ENCODE assay signal across 22 mouse cellular contexts in the genomic region with DNA sequence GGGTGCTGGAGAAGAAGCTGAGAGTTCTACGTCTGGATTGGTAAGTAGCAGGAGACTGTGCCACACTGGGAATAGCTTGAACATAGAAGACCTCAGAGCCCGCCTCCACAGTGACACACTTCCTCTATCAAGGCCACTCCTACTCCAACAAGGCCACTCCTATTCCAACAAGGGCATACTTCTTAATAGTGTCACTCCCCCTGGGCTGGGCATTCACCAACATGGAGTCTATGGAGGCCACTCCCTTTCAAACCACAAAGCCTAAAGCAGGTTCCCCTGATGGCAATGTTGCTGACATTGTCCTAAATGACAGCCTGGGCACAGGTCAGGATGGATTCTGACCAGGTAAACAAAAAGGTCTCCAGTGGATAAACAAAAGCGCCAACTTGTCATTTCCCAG. TPM values are rescaled to one million over a fixed set of nuclear protein-coding genes. Genes with fewer than 3 reads are reported as not detected.
A peak's percentile ranks its signal among the peaks of the same experiment; 100 is the strongest.
DNase-seq lines count a peak whose midpoint lies in the region; ATAC-seq and TF ChIP-seq lines count a peak whose summit lies in the region.
"Had no signal": no experiment of that assay in that cellular context is flagged by ENCODE, and none has a peak within 500 bp of the region (broad histone marks: within the 10 kb centered on the region; RNA-seq: fewer than 3 reads in every experiment).

No protein-coding gene starts in this region.

- H3K4me3 ChIP-seq in lung, embryonic 15.5 days, result no peak overlapping the region
- no peak overlapping the region for H3K4me3 ChIP-seq in lung, postnatal 0 days (ENCODE audit: low read depth, low read length)
- H3K4me3 ChIP-seq in liver, embryonic 13.5 days (replicated peaks), result no peak overlapping the region
- H3K4me3 ChIP-seq in thymus, adult 2 months (ENCODE audit: control insufficient read depth, insufficient read depth, low read length), result no peak overlapping the region
- H3K4me3 ChIP-seq in embryonic facial prominence, embryonic 10.5 days, result no peak overlapping the region
- H3K4me3 ChIP-seq: embryonic facial prominence, embryonic 13.5 days; forebrain, embryonic 12.5 days; heart, embryonic 13.5 days; hindbrain, embryonic 12.5 days had no signal

- no peak overlapping the region for H3K4me2 ChIP-seq in lung, embryonic 15.5 days
- no peak overlapping the region for H3K4me2 ChIP-seq in lung, postnatal 0 days (replicated peaks; ENCODE audit: low read depth, low read length)
- H3K4me2 ChIP-seq in liver, embryonic 13.5 days, result no peak overlapping the region
- H3K4me2 ChIP-seq: embryonic facial prominence, embryonic 13.5 days; forebrain, embryonic 12.5 days; heart, embryonic 13.5 days; hindbrain, embryonic 12.5 days had no signal

- no peak for TF ChIP-seq EP300 in lung, postnatal 0 days (IDR thresholded peaks at IDR 0.05)

- H3K9me3 ChIP-seq in lung, embryonic 15.5 days, result no peaks in the 10 kb centered on the region
- H3K9me3 ChIP-seq in lung, postnatal 0 days (ENCODE audit: low read length), result no peaks in the 10 kb centered on the region
- H3K9me3 ChIP-seq in liver, embryonic 13.5 days (replicated peaks), result no peaks in the 10 kb centered on the region
- no peaks in the 10 kb centered on the region for H3K9me3 ChIP-seq in embryonic facial prominence, embryonic 10.5 days
- H3K9me3 ChIP-seq: embryonic facial prominence, embryonic 13.5 days; forebrain, embryonic 12.5 days; heart, embryonic 13.5 days; hindbrain, embryonic 12.5 days had no signal

- no peaks in the 10 kb centered on the region for H3K4me1 ChIP-seq in lung, embryonic 15.5 days
- no peaks in the 10 kb centered on the region for H3K4me1 ChIP-seq in lung, postnatal 0 days (ENCODE audit: insufficient read depth, low read depth, low read length)
- H3K4me1 ChIP-seq in liver, embryonic 13.5 days (replicated peaks), result no peaks in the 10 kb centered on the region
- no peaks in the 10 kb centered on the region for H3K4me1 ChIP-seq in thymus, adult 2 months (replicated peaks; ENCODE audit: control insufficient read depth, insufficient read depth, low read length)
- no peaks in the 10 kb centered on the region for H3K4me1 ChIP-seq in embryonic facial prominence, embryonic 10.5 days
- H3K4me1 ChIP-seq: embryonic facial prominence, embryonic 13.5 days; heart, embryonic 13.5 days; hindbrain, embryonic 12.5 days had no signal

- no peak for TF ChIP-seq CTCF in lung, postnatal 0 days (IDR thresholded peaks at IDR 0.05)
- TF ChIP-seq CTCF in thymus, adult 2 months (IDR thresholded peaks at IDR 0.05; ENCODE audit: borderline replicate concordance, control insufficient read depth, extremely low read depth, insufficient read depth, low read length, poor library complexity), result no peak

- H3K27me3 ChIP-seq in lung, embryonic 15.5 days, result no peaks in the 10 kb centered on the region
- no peaks in the 10 kb centered on the region for H3K27me3 ChIP-seq in lung, postnatal 0 days (replicated peaks; ENCODE audit: insufficient read depth, low read length)
- no peaks in the 10 kb centered on the region for H3K27me3 ChIP-seq in liver, embryonic 13.5 days
- H3K27me3 ChIP-seq in thymus, adult 2 months (ENCODE audit: control insufficient read depth, insufficient read depth, low read length), result no peaks in the 10 kb centered on the region
- no peaks in the 10 kb centered on the region for H3K27me3 ChIP-seq in embryonic facial prominence, embryonic 10.5 days (replicated peaks; ENCODE audit: low read depth, poor library complexity, severe bottlenecking)
- H3K27me3 ChIP-seq: embryonic facial prominence, embryonic 13.5 days; forebrain, embryonic 12.5 days; heart, embryonic 13.5 days; hindbrain, embryonic 12.5 days had no signal

- peak; percentile 27; the same call in 1 of the 2 replicates for ATAC-seq in lung, embryonic 15.5 days (ENCODE audit: borderline replicate concordance, extremely low read depth, low FRiP score, low TSS enrichment)
- ATAC-seq in lung, postnatal 0 days, result no peak
- 0 out of 2 replicates have a peak, but pooled peaks have one; percentile 22 for ATAC-seq in common myeloid progenitor, adult 5-6 weeks (replicated peaks; ENCODE audit: low read depth, poor library complexity, severe bottlenecking)
- ATAC-seq in liver, embryonic 13.5 days (ENCODE audit: low read depth), result peak; percentile 26; the same call in 1 of the 2 replicates
- ATAC-seq: activated CD4-positive, CD25-positive, alpha-beta regulatory T cell, adult 4 months; forebrain, postnatal 0 days; hindbrain, embryonic 16.5 days; inflammation-experienced regulatory T-cells, adult 6 months had no signal

- no peak overlapping the region for H3K27ac ChIP-seq in lung, embryonic 15.5 days
- no peak overlapping the region for H3K27ac ChIP-seq in lung, postnatal 0 days (ENCODE audit: low read length)
- H3K27ac ChIP-seq in liver, embryonic 13.5 days, result no peak overlapping the region
- H3K27ac ChIP-seq in thymus, adult 2 months (ENCODE audit: control insufficient read depth, insufficient read depth, low read length), result no peak overlapping the region
- no peak overlapping the region for H3K27ac ChIP-seq in embryonic facial prominence, embryonic 10.5 days (replicated peaks)
- H3K27ac ChIP-seq: embryonic facial prominence, embryonic 13.5 days; forebrain, embryonic 12.5 days; heart, embryonic 13.5 days; hindbrain, embryonic 12.5 days had no signal

- no peak overlapping the region for H3K9ac ChIP-seq in lung, embryonic 15.5 days
- no peak overlapping the region for H3K9ac ChIP-seq in lung, postnatal 0 days (replicated peaks; ENCODE audit: low read depth)
- H3K9ac ChIP-seq in liver, embryonic 13.5 days, result no peak overlapping the region
- H3K9ac ChIP-seq: embryonic facial prominence, embryonic 13.5 days; forebrain, embryonic 12.5 days; forebrain, postnatal 0 days; heart, embryonic 13.5 days; hindbrain, embryonic 12.5 days had no signal

- TF ChIP-seq POLR2A in thymus, adult 2 months (IDR thresholded peaks at IDR 0.05; ENCODE audit: control insufficient read depth, extremely low read depth, insufficient read depth, low read length, poor library complexity), result no peak

- WGBS in lung, embryonic 15.5 days, result 91% methylated on average over 3 of the region's 3 CpGs
- 81% methylated on average over 3 of the region's 3 CpGs for WGBS in lung, postnatal 0 days
- WGBS in liver, embryonic 13.5 days (ENCODE audit: insufficient replicate concordance), result 80% methylated on average over 3 of the region's 3 CpGs
- WGBS in thymus, adult 2 months, result 99% methylated on average over 3 of the region's 3 CpGs
- WGBS in embryonic facial prominence, embryonic 10.5 days, result 95% methylated on average over 3 of the region's 3 CpGs

- no peak for DNase-seq in lung, postnatal 0 days (ENCODE audit: low spot score)
- DNase-seq in liver, embryonic 13.5 days, result no peak
- DNase-seq in thymus, adult 2 months, result no peak
- no peak for DNase-seq in cerebellum, postnatal 25 days
- no peak for DNase-seq in embryonic facial prominence, embryonic 10.5 days (ENCODE audit: low spot score)
- DNase-seq: adrenal gland, adult 2 months; adrenal gland, postnatal 25 days; cerebellum, adult 2 months; cerebellum, postnatal 10 days; forebrain, postnatal 0 days; gastrocnemius, postnatal 14 days; heart, postnatal 4 days had no signal

- H3K36me3 ChIP-seq in lung, embryonic 15.5 days, result no peaks in the 10 kb centered on the region
- H3K36me3 ChIP-seq in lung, postnatal 0 days (ENCODE audit: insufficient read depth, low read length), result no peaks in the 10 kb centered on the region
- no peaks in the 10 kb centered on the region for H3K36me3 ChIP-seq in liver, embryonic 13.5 days
- no peaks in the 10 kb centered on the region for H3K36me3 ChIP-seq in thymus, adult 2 months (ENCODE audit: control insufficient read depth, insufficient read depth, low read length)
- no peaks in the 10 kb centered on the region for H3K36me3 ChIP-seq in embryonic facial prominence, embryonic 10.5 days (replicated peaks)
- H3K36me3 ChIP-seq: embryonic facial prominence, embryonic 13.5 days; forebrain, embryonic 12.5 days; G1E; heart, embryonic 13.5 days; hindbrain, embryonic 12.5 days had no signal

RNA-seq across cellular contexts. Expression of a gene that starts 15.9 kb away (rescaled TPM):
- 55.2 and 56.2 TPM in 2 replicates for polyA plus RNA-seq in lung, embryonic 15.5 days (2015; fragmentation: Nextera tagmentation; extraction: Ambion mirVana)
- 30.8 and 31.1 TPM in 2 replicates for polyA plus RNA-seq in lung, postnatal 0 days (2015; fragmentation: Nextera tagmentation; extraction: Ambion mirVana)
- 72.3 and 119 TPM in 2 replicates for total RNA-seq in common myeloid progenitor, adult 5-6 weeks (2017)
- polyA plus RNA-seq in liver, embryonic 13.5 days (2015; fragmentation: Nextera tagmentation; extraction: Ambion mirVana), result 27.0 and 34.3 TPM in 2 replicates
- polyA plus RNA-seq in thymus, adult 2 months (2012; rRNA removed), result 31.4 and 33.4 TPM in 2 replicates
- polyA plus RNA-seq in embryonic facial prominence, embryonic 10.5 days (2016; fragmentation: Nextera tagmentation; extraction: Ambion mirVana), result 36.4 and 37.7 TPM in 2 replicates
